Mouse (Mus musculus): ENCODE measurements around the gene Irak2. TPM values are rescaled to one million over a fixed set of nuclear protein-coding genes. Genes with fewer than 3 reads are reported as not detected.

Irak2 gene
- total and polyA plus RNA-seq, 3 experiments, result 30.0 to 39.5 (median 32.5) TPM

GRCm38 (mm10) chr6:113638302-113639040 is at the start of gene Irak2 (continued):
- TF ChIP-seq ZKSCAN1 (IDR thresholded peaks at IDR 0.05; ENCODE audit: borderline replicate concordance, low read depth, low read length), result no peak

GRCm38 (mm10) chr6:113592637-113593036 is 45.6 kb upstream of the Irak2 start:
- Histone ChIP-seq H3K27ac (ENCODE audit: insufficient read depth, low read depth) (no peak overlapping the region), H3K4me2 (ENCODE audit: insufficient read depth, low read depth, poor library complexity, severe bottlenecking) (no peak overlapping the region), H3K79me2 (replicated peaks; ENCODE audit: control insufficient read depth, extremely low read depth, insufficient read depth, poor library complexity, severe bottlenecking) (no peaks in the 10 kb centered on the region), H3K9me3 (replicated peaks; ENCODE audit: low read length) (no peaks in the 10 kb centered on the region), H3K4me3 (replicated peaks in 1 of 3; ENCODE audit: low read depth in 2 of 3, low read length in 2 of 3, poor library complexity in 1 of 3) (no peak overlapping the region), H3K4me1 (ENCODE audit: control insufficient read depth in 1 of 2, insufficient read depth in 2 of 2) (no peaks in the 10 kb centered on the region), H3K36me3 (replicated peaks in 1 of 2; ENCODE audit: control insufficient read depth in 1 of 2, insufficient read depth in 1 of 2, low read length in 1 of 2) (peaks cover 33 to 83% of the 10 kb centered on the region in 2 experiments), H3K9ac (ENCODE audit: insufficient read depth, low read depth) (no peak overlapping the region), H3K27me3 (replicated peaks) (no peaks in the 10 kb centered on the region)
- in situ Hi-C loops (cut with MboI; ENCODE audit: low pct_ligation_motif_present, low pct_unique_long_range_greater_than_20kb, low sequenced_read_pairs), result no loop called here
- DNase-seq (ENCODE audit: extremely low read depth), result no peak
- dilution Hi-C loops (cut with MboI; ENCODE audit: extremely low pct_ligation_motif_present, extremely low pct_unique_long_range_greater_than_20kb, low sequenced_read_pairs), result no loop called here
- TF ChIP-seq NRF1 (IDR thresholded peaks at IDR 0.05; ENCODE audit: low read depth, low read length) (no peak), USF1 (IDR thresholded peaks at IDR 0.05; ENCODE audit: low read depth, low read length) (no peak), SIN3A (IDR thresholded peaks at IDR 0.05; ENCODE audit: low read length) (no peak), E2F4 (IDR thresholded peaks at IDR 0.05; ENCODE audit: insufficient replicate concordance, low read depth, low read length) (no peak), RCOR1 (conservative IDR thresholded peaks at IDR 0.05; ENCODE audit: low read depth, low read length) (no peak), GABPA (IDR thresholded peaks at IDR 0.05; ENCODE audit: insufficient replicate concordance, low read depth, low read length) (no peak), MAX (IDR thresholded peaks at IDR 0.05; ENCODE audit: low read length) (no peak), CTCF (conservative IDR thresholded peaks at IDR 0.05 in 1 of 2, IDR thresholded peaks at IDR 0.05 in 1 of 2; ENCODE audit: low read depth in 2 of 2, low read length in 2 of 2) (no peak), ETS1 (conservative IDR thresholded peaks at IDR 0.05; ENCODE audit: low read depth, low read length) (no peak), POLR2A (IDR thresholded peaks at IDR 0.05; ENCODE audit: low read depth, low read length) (no peak), CHD1 (IDR thresholded peaks at IDR 0.05; ENCODE audit: low read depth, low read length) (no peak)

GRCm38 (mm10) chr6:113597945-113598344 is 40.3 kb upstream of the Irak2 start:
- no peak overlapping the region for H3K9ac ChIP-seq (ENCODE audit: insufficient read depth, low read depth)
- H3K4me3 ChIP-seq (replicated peaks in 1 of 3; ENCODE audit: low read depth in 2 of 3, low read length in 2 of 3, poor library complexity in 1 of 3), result no peak overlapping the region
- no peak for DNase-seq (ENCODE audit: extremely low read depth)
- H3K4me2 ChIP-seq (ENCODE audit: insufficient read depth, low read depth, poor library complexity, severe bottlenecking), result no peak overlapping the region
- no peak overlapping the region for H3K27ac ChIP-seq (ENCODE audit: insufficient read depth, low read depth)
- TF ChIP-seq MXI1 (IDR thresholded peaks at IDR 0.05; ENCODE audit: low read depth, low read length), result no peak
- no peak for TF ChIP-seq TCF12 (IDR thresholded peaks at IDR 0.05; ENCODE audit: low read depth, low read length)
- no peak for TF ChIP-seq ZC3H11A (IDR thresholded peaks at IDR 0.05; ENCODE audit: low read depth, low read length)
- H3K36me3 ChIP-seq (replicated peaks in 1 of 2; ENCODE audit: control insufficient read depth in 1 of 2, insufficient read depth in 1 of 2, low read length in 1 of 2), result peaks cover 31 to 69% of the 10 kb centered on the region in 2 experiments
- H3K9me3 ChIP-seq (replicated peaks; ENCODE audit: low read length), result no peaks in the 10 kb centered on the region
- in situ Hi-C loops (cut with MboI; ENCODE audit: low pct_ligation_motif_present, low pct_unique_long_range_greater_than_20kb, low sequenced_read_pairs) (no loop called here), dilution Hi-C loops (cut with MboI; ENCODE audit: extremely low pct_ligation_motif_present, extremely low pct_unique_long_range_greater_than_20kb, low sequenced_read_pairs) (no loop called here)
- no peaks in the 10 kb centered on the region for H3K27me3 ChIP-seq (replicated peaks)
- H3K4me1 ChIP-seq (ENCODE audit: control insufficient read depth in 1 of 2, insufficient read depth in 2 of 2), result no peaks in the 10 kb centered on the region
- no peaks in the 10 kb centered on the region for H3K79me2 ChIP-seq (replicated peaks; ENCODE audit: control insufficient read depth, extremely low read depth, insufficient read depth, poor library complexity, severe bottlenecking)
